Mouse (Mus musculus) stomach, embryonic 16.5 days (tissue): ENCODE measurements around the gene Emc6. TPM values are rescaled to one million over a fixed set of nuclear protein-coding genes. Genes with fewer than 3 reads are reported as not detected.

ENCODE experiments used
- ATAC-seq: fragments of 200-750 bp; cut with Nextera tagmentation; 2 replicates; pipeline ENCODE4 v1.8.0; 2017; ENCODE audit warnings: moderate number of reproducible peaks, moderate TSS enrichment; ENCODE audit not compliant: insufficient read depth, low FRiP score
- H3K27ac ChIP-seq: fragments of 300-500 bp; sonication (generic); 2 replicates; pipeline ENCODE4 v1.5.1; 2014; ENCODE audit warnings: low read length
- H3K27me3 ChIP-seq: fragments of 300-500 bp; sonication (generic); 2 replicates; pipeline ENCODE4 v1.6.1; 2014; ENCODE audit warnings: low read length, control low read depth, mixed read lengths; ENCODE audit not compliant: control insufficient read depth, insufficient read depth
- H3K36me3 ChIP-seq: fragments of 300-500 bp; sonication (generic); 2 replicates; pipeline ENCODE4 v1.6.1; 2014; ENCODE audit warnings: low read length; ENCODE audit not compliant: control insufficient read depth, insufficient read depth
- H3K4me1 ChIP-seq: fragments of 300-500 bp; sonication (generic); 2 replicates; pipeline ENCODE4 v1.6.1; 2014; ENCODE audit warnings: low read length, control low read depth, mixed read lengths; ENCODE audit not compliant: control insufficient read depth, insufficient read depth
- H3K4me2 ChIP-seq: fragments of 300-500 bp; sonication (generic); 2 replicates; pipeline ENCODE4 v1.6.1; 2014; ENCODE audit warnings: low read depth, low read length, mixed read lengths
- H3K4me3 ChIP-seq: fragments of 300-500 bp; sonication (generic); replicated peaks from 2 replicates; pipeline ENCODE4 v1.5.1; 2014; ENCODE audit warnings: mild to moderate bottlenecking, low read length
- H3K9ac ChIP-seq: fragments of 300-500 bp; sonication (generic); 2 replicates; pipeline ENCODE4 v1.6.1; 2014; ENCODE audit warnings: low read length
- H3K9me3 ChIP-seq: fragments of 300-500 bp; sonication (generic); replicated peaks from 2 replicates; pipeline ENCODE4 v1.6.1; 2016; ENCODE audit warnings: low read length, control low read depth; ENCODE audit not compliant: control insufficient read depth
- WGBS: fragments of 180-500 bp; shearing (Covaris S2); extraction: QIAGEN DNeasy Blood & Tissue Kit; methylation state at CpG from one replicate; pipeline ENCODE4 v1.1.7; 2014; 5-methylcytosine and 5-hydroxymethylcytosine counted together
- polyA plus RNA-seq: library from polyadenylated mRNA; unstranded; fragments of >200 nt; fragmentation: Nextera tagmentation; extraction: Ambion mirVana; gene quantifications from 2 replicates; pipeline ENCODE4 v1.2.1, GENCODE M21; 2015

Gene Emc6
- polyA plus RNA-seq, 1 experiment from 2014 or later: 101 TPM

GRCm38 (mm10) chr11:73203895-73204294 is 27.1 kb upstream of the Emc6 start:
- no peak for ATAC-seq
- Histone ChIP-seq H3K9me3 (no peaks in the 10 kb centered on the region), H3K4me1 (0 out of 2 replicates have a peak, but pooled peaks cover 3% of the 10 kb centered on the region), H3K9ac (no peak overlapping the region), H3K27me3 (no peaks in the 10 kb centered on the region), H3K4me2 (no peak overlapping the region), H3K4me3 (no peak overlapping the region), H3K27ac (no peak overlapping the region), H3K36me3 (no peaks in the 10 kb centered on the region)
- 88% methylated on average over 8 of the region's 8 CpGs for WGBS

DNA sequence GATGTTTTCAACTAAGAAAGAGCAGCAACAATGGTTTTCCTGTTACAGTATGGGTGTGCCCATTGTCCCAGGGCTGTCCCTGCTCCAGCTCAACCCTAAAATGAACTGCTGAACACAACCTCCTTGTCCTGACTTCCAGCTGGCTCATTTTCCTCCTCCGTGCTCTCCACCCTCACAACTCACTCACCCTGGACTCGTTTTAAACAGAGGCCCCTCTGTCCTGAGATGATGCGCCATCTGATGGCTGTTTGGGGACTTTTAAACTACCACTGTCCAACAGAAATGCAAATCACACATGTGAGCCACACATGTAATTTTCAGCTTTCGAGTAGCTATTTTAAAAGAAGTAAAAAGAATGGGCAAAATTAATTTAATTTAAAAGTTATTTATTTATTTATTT is 24.8 kb upstream of the Emc6 start:
- 33% methylated on average over 4 of the region's 4 CpGs for WGBS
- no peak for ATAC-seq
- Histone ChIP-seq H3K4me2 (no peak overlapping the region), H3K9ac (no peak overlapping the region), H3K9me3 (no peaks in the 10 kb centered on the region), H3K27me3 (no peaks in the 10 kb centered on the region), H3K4me3 (no peak overlapping the region), H3K36me3 (no peaks in the 10 kb centered on the region), H3K27ac (no peak overlapping the region), H3K4me1 (0 out of 2 replicates have a peak, but pooled peaks cover 3% of the 10 kb centered on the region)

DNA sequence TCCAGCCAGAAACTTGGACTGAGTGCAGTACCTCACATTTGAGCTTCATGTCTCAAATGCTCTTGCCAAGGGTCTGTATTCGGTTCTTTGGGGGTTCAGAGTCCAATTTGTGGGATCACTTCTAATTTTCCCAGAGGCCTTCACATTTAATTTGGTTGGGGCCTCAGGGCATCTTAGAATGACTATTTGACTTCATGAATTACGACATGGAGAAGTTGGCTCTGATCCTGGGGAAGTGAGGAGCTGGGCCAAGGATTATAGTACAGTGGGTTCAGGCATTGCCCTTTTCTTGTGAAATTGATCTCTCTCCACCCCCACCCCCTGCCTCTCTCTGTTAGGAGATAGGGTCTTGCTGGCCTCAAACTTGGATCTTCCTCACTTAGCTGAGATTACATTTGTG is 24.2 kb upstream of the Emc6 start:
- no peak overlapping the region for H3K4me3 ChIP-seq
- H3K9me3 ChIP-seq: no peaks in the 10 kb centered on the region
- H3K27me3 ChIP-seq: no peaks in the 10 kb centered on the region
- H3K4me1 ChIP-seq: 0 out of 2 replicates have a peak, but pooled peaks cover 3% of the 10 kb centered on the region
- ATAC-seq: no peak
- H3K4me2 ChIP-seq: no peak overlapping the region
- WGBS: 69% methylated on average over 2 of the region's 2 CpGs
- H3K27ac ChIP-seq: no peak overlapping the region
- no peaks in the 10 kb centered on the region for H3K36me3 ChIP-seq
- H3K9ac ChIP-seq: no peak overlapping the region

GRCm38 (mm10) chr11:73199879-73200278 is 23.0 kb upstream of the Emc6 start:
- H3K36me3 ChIP-seq: 0 out of 2 replicates have a peak, but pooled peaks cover 3% of the 10 kb centered on the region
- no peak for ATAC-seq
- H3K27ac ChIP-seq: no peak overlapping the region

GRCm38 (mm10) chr11:73199230-73199712 is 22.4 kb upstream of the Emc6 start, which contains the start of gene Shpk:
TSS of gene Shpk (plus strand) at chr11:73199460.
- Histone ChIP-seq H3K36me3 (0 out of 2 replicates have a peak, but pooled peaks cover 3% of the 10 kb centered on the region), H3K9ac (peak within 1 kb of the TSS; percentile 86), H3K27ac (peak within 1 kb of the TSS; percentile 6; the same call in 1 of the 2 replicates), H3K4me3 (peak within 1 kb of the TSS; percentile 70), H3K4me1 (0 out of 2 replicates have a peak, but pooled peaks cover 3% of the 10 kb centered on the region), H3K27me3 (no peaks in the 10 kb centered on the region), H3K4me2 (peak within 1 kb of the TSS; percentile 91), H3K9me3 (no peaks in the 10 kb centered on the region)
- peak; percentile 97 for ATAC-seq
- under 1% methylated on average over 32 of the region's 32 CpGs for WGBS

More at GRCm38 (mm10) chr11:73199879-73200278, 23.0 kb upstream of the Emc6 start:
- H3K4me3 ChIP-seq: peak overlapping the region; percentile 70
- peak overlapping the region; percentile 91 for H3K4me2 ChIP-seq
- 0 out of 2 replicates have a peak, but pooled peaks cover 3% of the 10 kb centered on the region for H3K4me1 ChIP-seq
- 3% methylated on average over 12 of the region's 12 CpGs for WGBS
- peak overlapping the region; percentile 86 for H3K9ac ChIP-seq
- H3K9me3 ChIP-seq: no peaks in the 10 kb centered on the region
- no peaks in the 10 kb centered on the region for H3K27me3 ChIP-seq

- peak; percentile 95 for ATAC-seq
- Histone ChIP-seq H3K9me3 (no peaks in the 10 kb centered on the region), H3K27me3 (no peaks in the 10 kb centered on the region), H3K36me3 (0 out of 2 replicates have a peak, but pooled peaks cover 3% of the 10 kb centered on the region), H3K27ac (peak within 1 kb of the TSS; percentile 6; the same call in 1 of the 2 replicates), H3K4me3 (peak within 1 kb of the TSS; percentile 70), H3K4me1 (0 out of 2 replicates have a peak, but pooled peaks cover 3% of the 10 kb centered on the region), H3K9ac (peak within 1 kb of the TSS; percentile 86), H3K4me2 (peak within 1 kb of the TSS; percentile 91)
- 1% methylated on average over 22 of the region's 22 CpGs for WGBS
These were observed 21.9 kb upstream of the Emc6 start, which contains the start of gene Ctns for GRCm38 (mm10) chr11:73198603-73199229. TSS of gene Ctns (minus strand) at chr11:73199042.

DNA sequence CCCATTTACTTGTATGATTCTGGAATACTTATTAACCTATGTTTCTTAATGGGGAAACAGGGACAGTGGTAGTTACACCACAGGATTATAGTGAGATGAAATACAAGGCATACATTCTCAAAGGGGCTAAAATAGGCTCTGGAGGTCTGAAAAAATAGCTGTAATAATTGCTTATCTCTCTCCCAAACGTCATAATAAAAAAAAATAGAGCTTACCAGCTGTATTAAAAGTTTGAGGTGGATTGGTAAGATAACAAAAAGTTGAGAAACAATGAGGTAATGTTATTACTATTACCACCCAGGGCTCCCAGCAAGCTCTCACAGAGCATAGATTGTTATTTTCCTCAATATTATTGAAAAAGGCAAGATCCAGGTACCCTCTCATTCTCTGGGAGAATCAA is 21.4 kb upstream of the Emc6 start:
- no peak for ATAC-seq

DNA sequence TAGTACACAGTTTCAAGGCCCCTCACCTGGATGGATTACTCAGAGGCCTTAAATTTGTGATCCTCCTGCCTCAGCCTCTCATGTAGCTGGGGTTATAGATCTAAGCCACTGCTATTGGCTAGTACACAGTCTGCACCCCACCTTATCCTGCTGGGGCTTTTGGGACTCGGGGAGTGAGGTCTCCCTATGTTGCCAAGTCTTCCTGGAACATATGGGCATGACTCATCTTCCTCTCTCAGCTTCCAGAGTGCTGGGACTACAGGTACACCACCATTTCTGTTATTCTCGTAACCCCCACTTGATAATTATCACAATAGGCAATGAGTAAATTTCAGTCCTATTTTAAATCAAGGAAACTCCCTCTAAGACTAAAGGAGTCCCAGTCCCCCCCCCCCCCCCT is 17.6 kb upstream of the Emc6 start:
- no peak for ATAC-seq
- WGBS: 72% methylated on average over 2 of the region's 2 CpGs
- Histone ChIP-seq H3K9me3 (no peaks in the 10 kb centered on the region), H3K27ac (no peak overlapping the region), H3K27me3 (no peaks in the 10 kb centered on the region), H3K4me1 (no peaks in the 10 kb centered on the region), H3K4me2 (no peak overlapping the region), H3K9ac (no peak overlapping the region), H3K4me3 (no peak overlapping the region), H3K36me3 (0 out of 2 replicates have a peak, but pooled peaks cover 3% of the 10 kb centered on the region)

More for the DNA sequence above, 21.4 kb upstream of the Emc6 start:
- H3K27ac ChIP-seq: no peak overlapping the region
- H3K27me3 ChIP-seq: no peaks in the 10 kb centered on the region
- WGBS: 5% methylated on average over 1 of the region's 1 CpGs
- 0 out of 2 replicates have a peak, but pooled peaks cover 3% of the 10 kb centered on the region for H3K36me3 ChIP-seq
- 0 out of 2 replicates have a peak, but pooled peaks cover 3% of the 10 kb centered on the region for H3K4me1 ChIP-seq
- H3K9ac ChIP-seq: peak overlapping the region; percentile 86
- H3K9me3 ChIP-seq: no peaks in the 10 kb centered on the region
- peak overlapping the region; percentile 70 for H3K4me3 ChIP-seq
- peak overlapping the region; percentile 91 for H3K4me2 ChIP-seq

GRCm38 (mm10) chr11:73193047-73193446 is 16.2 kb upstream of the Emc6 start:
- ATAC-seq: no peak
- Histone ChIP-seq H3K4me3 (no peak overlapping the region), H3K4me1 (no peaks in the 10 kb centered on the region), H3K9ac (no peak overlapping the region), H3K9me3 (no peaks in the 10 kb centered on the region), H3K27ac (no peak overlapping the region), H3K27me3 (no peaks in the 10 kb centered on the region), H3K4me2 (no peak overlapping the region), H3K36me3 (0 out of 2 replicates have a peak, but pooled peaks cover 3% of the 10 kb centered on the region)
- 68% methylated on average over 6 of the region's 6 CpGs for WGBS
